Mouse (Mus musculus): Measurements from ENCODE around the gene Ptgr1. TPM values are rescaled to one million over a fixed set of nuclear protein-coding genes. Genes with fewer than 3 reads are reported as not detected.

Gene Ptgr1
- polyA plus RNA-seq (2012; rRNA removed) = 0.86 and 0.89 TPM in 2 replicates

- H3K4me3 ChIP-seq (ENCODE audit: insufficient read depth, low read length) = peak within 1 kb of the TSS; percentile 34
- H3K4me1 ChIP-seq (ENCODE audit: control insufficient read depth, insufficient read depth, low read length) = no peaks in the 10 kb centered on the region
- TF ChIP-seq CTCF (IDR thresholded peaks at IDR 0.05; ENCODE audit: extremely low read depth, insufficient read depth, low read length) (no peak), POLR2A (IDR thresholded peaks at IDR 0.05; ENCODE audit: extremely low read depth, insufficient read depth, low read length) (no peak)
- no peak within 1 kb of the TSS for H3K27ac ChIP-seq (ENCODE audit: insufficient read depth, low read length)
Observed at GRCm38 (mm10) chr4:58986540-58987190, at the start of gene Ptgr1. Ptgr1 (minus strand) TSS chr4:58987119.

- H3K27ac ChIP-seq (ENCODE audit: insufficient read depth, low read length) = no peak overlapping the region
- TF ChIP-seq CTCF (IDR thresholded peaks at IDR 0.05; ENCODE audit: extremely low read depth, insufficient read depth, low read length) (no peak), POLR2A (IDR thresholded peaks at IDR 0.05; ENCODE audit: extremely low read depth, insufficient read depth, low read length) (no peak)
- H3K4me3 ChIP-seq (ENCODE audit: insufficient read depth, low read length) = peak overlapping the region; percentile 76
- peaks cover 6% of the 10 kb centered on the region; the same call in 1 of the 2 replicates for H3K4me1 ChIP-seq (ENCODE audit: control insufficient read depth, insufficient read depth, low read length)
Observed at GRCm38 (mm10) chr4:59035786-59036350, 48.9 kb upstream of the Ptgr1 start.

DNA sequence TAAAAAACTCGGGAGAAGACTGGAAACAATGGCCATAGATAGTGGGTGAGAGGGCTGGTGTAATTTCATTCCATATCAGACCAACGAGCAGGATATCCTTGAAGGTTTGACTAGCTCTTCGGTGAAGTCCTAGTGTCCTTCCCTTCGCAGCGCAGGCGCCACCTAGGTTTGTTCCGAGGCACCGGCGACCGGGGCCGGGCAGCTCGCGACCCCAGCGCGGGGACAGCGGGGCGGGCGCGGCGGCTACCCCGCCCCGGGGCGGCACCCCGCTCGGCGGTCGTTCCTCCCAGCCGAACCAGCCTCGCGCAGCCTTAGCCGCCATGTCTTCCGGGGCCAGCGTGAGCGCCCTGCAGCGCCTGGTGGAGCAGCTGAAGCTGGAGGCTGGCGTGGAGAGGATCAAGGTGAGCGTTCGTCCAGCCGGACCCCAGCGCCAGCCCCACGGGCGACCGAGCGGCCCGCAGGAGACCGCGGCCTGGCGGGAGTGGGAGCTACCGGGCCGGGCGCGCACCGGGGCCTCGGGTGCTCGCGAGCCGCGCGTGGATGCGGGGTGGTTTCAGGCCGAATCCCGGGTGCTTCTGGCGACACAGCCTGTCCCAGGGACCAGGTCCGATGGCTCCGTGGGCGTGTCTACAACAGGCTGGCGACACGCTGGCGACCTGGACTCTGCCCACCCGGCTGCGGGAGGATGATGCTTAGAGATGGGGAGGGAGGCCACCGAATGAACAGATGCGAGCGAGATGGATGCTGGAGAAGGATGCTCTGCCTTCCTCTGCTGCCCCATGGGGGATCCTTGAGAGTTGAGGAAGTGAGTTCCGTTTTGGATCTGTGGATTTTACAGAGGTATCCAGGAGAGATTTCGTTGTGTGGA, 48.2 kb upstream of the Ptgr1 start, which contains the start of gene Gng10:
TSS of gene Gng10 (plus strand) at position 171 of the 868 bp plus-strand sequence.
- H3K27ac ChIP-seq (ENCODE audit: insufficient read depth, low read length) = peak within 1 kb of the TSS; percentile 89
- TF ChIP-seq CTCF (IDR thresholded peaks at IDR 0.05; ENCODE audit: extremely low read depth, insufficient read depth, low read length) (no peak), POLR2A (IDR thresholded peaks at IDR 0.05; ENCODE audit: extremely low read depth, insufficient read depth, low read length) (peak; percentile 34; the same call in 1 of the 2 replicates)
- H3K4me1 ChIP-seq (ENCODE audit: control insufficient read depth, insufficient read depth, low read length) = peaks cover 6% of the 10 kb centered on the region; the same call in 1 of the 2 replicates
- H3K4me3 ChIP-seq (ENCODE audit: insufficient read depth, low read length) = peak within 1 kb of the TSS; percentile 76

- Histone ChIP-seq H3K4me3 (ENCODE audit: insufficient read depth, low read length) (peak overlapping the region; percentile 76), H3K27ac (ENCODE audit: insufficient read depth, low read length) (no peak overlapping the region), H3K4me1 (ENCODE audit: control insufficient read depth, insufficient read depth, low read length) (peaks cover 6% of the 10 kb centered on the region; the same call in 1 of the 2 replicates)
- TF ChIP-seq POLR2A (IDR thresholded peaks at IDR 0.05; ENCODE audit: extremely low read depth, insufficient read depth, low read length) (no peak), CTCF (IDR thresholded peaks at IDR 0.05; ENCODE audit: extremely low read depth, insufficient read depth, low read length) (no peak)
Observed at GRCm38 (mm10) chr4:59034325-59034917, 47.5 kb upstream of the Ptgr1 start.

GRCm38 (mm10) chr4:59016922-59017321, 30.0 kb upstream of the Ptgr1 start:
- H3K4me1 ChIP-seq (ENCODE audit: control insufficient read depth, insufficient read depth, low read length) = no peaks in the 10 kb centered on the region
- H3K4me3 ChIP-seq (ENCODE audit: insufficient read depth, low read length) = no peak overlapping the region
- H3K27ac ChIP-seq (ENCODE audit: insufficient read depth, low read length) = no peak overlapping the region
- TF ChIP-seq POLR2A (IDR thresholded peaks at IDR 0.05; ENCODE audit: extremely low read depth, insufficient read depth, low read length) (no peak), CTCF (IDR thresholded peaks at IDR 0.05; ENCODE audit: extremely low read depth, insufficient read depth, low read length) (no peak)

- TF ChIP-seq CTCF (IDR thresholded peaks at IDR 0.05; ENCODE audit: extremely low read depth, insufficient read depth, low read length) = no peak
- TF ChIP-seq POLR2A (IDR thresholded peaks at IDR 0.05; ENCODE audit: extremely low read depth, insufficient read depth, low read length) = no peak
- H3K27ac ChIP-seq (ENCODE audit: insufficient read depth, low read length) = no peak overlapping the region
- H3K4me3 ChIP-seq (ENCODE audit: insufficient read depth, low read length) = no peak overlapping the region
- no peaks in the 10 kb centered on the region for H3K4me1 ChIP-seq (ENCODE audit: control insufficient read depth, insufficient read depth, low read length)
Observed at GRCm38 (mm10) chr4:59015181-59015580, 28.3 kb upstream of the Ptgr1 start.

DNA sequence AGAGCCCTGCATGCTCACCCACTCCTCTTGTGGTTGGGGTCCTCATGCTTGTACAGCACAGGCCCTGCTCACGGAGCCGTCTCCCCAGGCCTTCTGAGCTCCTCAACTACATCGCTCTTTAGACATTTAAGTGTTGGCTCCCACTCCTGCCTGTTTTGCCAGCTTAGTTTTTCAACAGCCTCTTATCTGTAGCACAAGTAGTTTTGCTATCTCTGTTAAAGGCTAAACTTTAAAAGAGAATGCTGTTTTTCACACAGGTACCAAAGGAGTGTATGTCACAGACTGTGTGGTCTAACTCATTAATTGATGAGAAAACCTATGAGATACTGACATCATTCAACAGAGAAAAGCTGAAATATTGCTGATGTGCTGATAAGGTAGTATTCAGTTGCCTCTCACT, 24.5 kb upstream of the Ptgr1 start:
- Histone ChIP-seq H3K4me1 (ENCODE audit: control insufficient read depth, insufficient read depth, low read length) (peaks cover 2% of the 10 kb centered on the region), H3K4me3 (ENCODE audit: insufficient read depth, low read length) (no peak overlapping the region), H3K27ac (ENCODE audit: insufficient read depth, low read length) (no peak overlapping the region)
- no peak for TF ChIP-seq CTCF (IDR thresholded peaks at IDR 0.05; ENCODE audit: extremely low read depth, insufficient read depth, low read length)
- no peak for TF ChIP-seq POLR2A (IDR thresholded peaks at IDR 0.05; ENCODE audit: extremely low read depth, insufficient read depth, low read length)

- Histone ChIP-seq H3K4me3 (ENCODE audit: insufficient read depth, low read length) (no peak overlapping the region), H3K27ac (ENCODE audit: insufficient read depth, low read length) (no peak overlapping the region), H3K4me1 (ENCODE audit: control insufficient read depth, insufficient read depth, low read length) (peaks cover 7% of the 10 kb centered on the region)
- no peak for TF ChIP-seq CTCF (IDR thresholded peaks at IDR 0.05; ENCODE audit: extremely low read depth, insufficient read depth, low read length)
- TF ChIP-seq POLR2A (IDR thresholded peaks at IDR 0.05; ENCODE audit: extremely low read depth, insufficient read depth, low read length) = no peak
Observed at GRCm38 (mm10) chr4:59009696-59010095, 22.8 kb upstream of the Ptgr1 start.

GRCm38 (mm10) chr4:59009186-59009585, 22.3 kb upstream of the Ptgr1 start:
- H3K4me1 ChIP-seq (ENCODE audit: control insufficient read depth, insufficient read depth, low read length) = peaks cover 7% of the 10 kb centered on the region
- no peak overlapping the region for H3K27ac ChIP-seq (ENCODE audit: insufficient read depth, low read length)
- no peak for TF ChIP-seq CTCF (IDR thresholded peaks at IDR 0.05; ENCODE audit: extremely low read depth, insufficient read depth, low read length)
- no peak for TF ChIP-seq POLR2A (IDR thresholded peaks at IDR 0.05; ENCODE audit: extremely low read depth, insufficient read depth, low read length)
- no peak overlapping the region for H3K4me3 ChIP-seq (ENCODE audit: insufficient read depth, low read length)

Measured in cortical plate, adult 2 months (tissue).